Mouse (Mus musculus): Measurements from ENCODE around the gene Ceacam16.

- TF ChIP-seq FOSL1 (IDR thresholded peaks at IDR 0.05; ENCODE audit: insufficient read depth, low read length, poor library complexity, severe bottlenecking), result no peak
- no peak for TF ChIP-seq MYOG (IDR thresholded peaks at IDR 0.05; ENCODE audit: control insufficient read depth, extremely low read depth, insufficient read length)
- TF ChIP-seq USF1 (IDR thresholded peaks at IDR 0.05; ENCODE audit: low read depth), result no peak
- TF ChIP-seq CTCF (IDR thresholded peaks at IDR 0.05; ENCODE audit: control insufficient read depth, insufficient read depth, insufficient read length), result no peak
- TF ChIP-seq MAX (IDR thresholded peaks at IDR 0.05), result no peak
- no peak for TF ChIP-seq MYOD1 (IDR thresholded peaks at IDR 0.05; ENCODE audit: control insufficient read depth, insufficient read length, low read depth)
Observed at GRCm38 (mm10) chr7:19867751-19868399, 6.8 kb upstream of the Ceacam16 start.
